Mouse (Mus musculus): ENCODE measurements around the gene Adgrl2. TPM values are rescaled to one million over a fixed set of nuclear protein-coding genes. Genes with fewer than 3 reads are reported as not detected.

The Adgrl2 gene
- total RNA-seq, 2 experiments from 2014 or later = 122 to 126 TPM

- no peak for DNase-seq (ENCODE audit: extremely low spot score in 1 of 2, low spot score in 2 of 2)
- intact Hi-C loops (cut with DNase I) = no loop called here
- Histone ChIP-seq H3K4me3 (no peak overlapping the region), H3K27ac (no peak overlapping the region)
- TF ChIP-seq CTCF (IDR thresholded peaks at IDR 0.05) = no peak
Measured at GRCm38 (mm10) chr3:148912944-148913684, 77.2 kb downstream of the Adgrl2 start.

GRCm38 (mm10) chr3:148912536-148912935 is 77.8 kb downstream of the Adgrl2 start:
- H3K27ac ChIP-seq = no peak overlapping the region
- DNase-seq (ENCODE audit: extremely low spot score in 1 of 2, low spot score in 2 of 2) = no peak
- intact Hi-C loops (cut with DNase I) = no loop called here
- H3K4me3 ChIP-seq = no peak overlapping the region
- TF ChIP-seq CTCF (IDR thresholded peaks at IDR 0.05) = no peak

- H3K4me3 ChIP-seq = no peak overlapping the region
- DNase-seq (ENCODE audit: extremely low spot score in 1 of 2, low spot score in 2 of 2) = no peak
- H3K27ac ChIP-seq = no peak overlapping the region
- TF ChIP-seq CTCF (IDR thresholded peaks at IDR 0.05) = no peak
- intact Hi-C loops (cut with DNase I) = no loop called here
Measured at GRCm38 (mm10) chr3:148907873-148908272, 82.5 kb downstream of the Adgrl2 start.

- intact Hi-C loops (cut with DNase I) = no loop called here
- peak overlapping the region; percentile 29; the same call in 1 of the 2 replicates for H3K27ac ChIP-seq
Measured at GRCm38 (mm10) chr3:148907024-148907778, 83.2 kb downstream of the Adgrl2 start.

GRCm38 (mm10) chr3:148905906-148906779 is 84.2 kb downstream of the Adgrl2 start:
- intact Hi-C loops (cut with DNase I) = no loop called here
- Histone ChIP-seq H3K4me3 (no peak overlapping the region), H3K27ac (no peak overlapping the region; the same call in 1 of the 2 replicates)
- no peak for TF ChIP-seq CTCF (IDR thresholded peaks at IDR 0.05)
- no peak for DNase-seq (ENCODE audit: extremely low spot score in 1 of 2, low spot score in 2 of 2)

More at GRCm38 (mm10) chr3:148907024-148907778, 83.2 kb downstream of the Adgrl2 start:
- no peak for TF ChIP-seq CTCF (IDR thresholded peaks at IDR 0.05)
- H3K4me3 ChIP-seq = no peak overlapping the region
- DNase-seq (ENCODE audit: extremely low spot score in 1 of 2, low spot score in 2 of 2) = no peak

DNA sequence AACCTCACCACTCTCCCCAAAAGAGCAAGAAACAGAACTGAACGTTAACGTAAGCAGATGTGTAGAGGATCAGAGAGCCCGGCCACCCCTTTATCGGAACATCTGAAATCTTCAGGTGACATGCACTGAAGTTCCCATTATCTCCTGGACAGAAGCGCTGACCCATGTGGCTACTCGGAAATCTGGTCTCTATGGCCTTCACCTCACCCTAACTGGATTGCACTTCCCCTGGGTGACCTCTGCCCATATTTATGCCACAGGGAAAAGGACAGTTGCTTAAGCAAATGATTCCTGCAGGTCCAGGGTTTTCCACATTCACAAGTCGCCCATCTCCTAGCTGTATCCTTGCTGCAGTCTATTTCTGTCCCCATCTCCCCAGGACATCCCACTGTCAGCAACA is 84.9 kb downstream of the Adgrl2 start:
- intact Hi-C loops (cut with DNase I) = no loop called here

DNA sequence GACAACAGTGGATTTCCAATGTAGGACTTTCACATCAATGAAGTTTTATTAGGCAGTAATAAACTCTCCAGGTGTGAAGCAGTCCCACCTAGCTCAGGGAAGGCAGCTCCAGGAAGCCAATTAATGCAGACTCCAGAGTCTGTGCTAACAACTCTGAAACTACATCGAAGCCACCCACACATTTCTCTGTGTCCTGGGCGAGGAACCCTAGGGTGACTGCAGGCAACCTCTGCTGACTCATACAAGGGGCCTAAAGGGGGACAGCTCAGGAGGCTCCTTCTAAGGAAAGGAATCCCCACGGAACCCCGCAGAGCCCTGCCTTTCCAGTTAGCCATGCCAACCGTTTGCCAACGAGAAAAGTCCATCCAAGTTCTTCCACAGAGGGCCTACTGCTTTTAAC is 90.5 kb downstream of the Adgrl2 start:
- no peak for DNase-seq (ENCODE audit: extremely low spot score in 1 of 2, low spot score in 2 of 2)
- no peak for TF ChIP-seq CTCF (IDR thresholded peaks at IDR 0.05)
- H3K27ac ChIP-seq = peak overlapping the region; percentile 36; the same call in 1 of the 2 replicates
- intact Hi-C loops (cut with DNase I) = no loop called here
- no peak overlapping the region for H3K4me3 ChIP-seq

More for the DNA sequence above, 84.9 kb downstream of the Adgrl2 start:
- no peak for TF ChIP-seq CTCF (IDR thresholded peaks at IDR 0.05)
- DNase-seq (ENCODE audit: extremely low spot score in 1 of 2, low spot score in 2 of 2) = no peak
- H3K27ac ChIP-seq = no peak overlapping the region
- no peak overlapping the region for H3K4me3 ChIP-seq

DNA sequence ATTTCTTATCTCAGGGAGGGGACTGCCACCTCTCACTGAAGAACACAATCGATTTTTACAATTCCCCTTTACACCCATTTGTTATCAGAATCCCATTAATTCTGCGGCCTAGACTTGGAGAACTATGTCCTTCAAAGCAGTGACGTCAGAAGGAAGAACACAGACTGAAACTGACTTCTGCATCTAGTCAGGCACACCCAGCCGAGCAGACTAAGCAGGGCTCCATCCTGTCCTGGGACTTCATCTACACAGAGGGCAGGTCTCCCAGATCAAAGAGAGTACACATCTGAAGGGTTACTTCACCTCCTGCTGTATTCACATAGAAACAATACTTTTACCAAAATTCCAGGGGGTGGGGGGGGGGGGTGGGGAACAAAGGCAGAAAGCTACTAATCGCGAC is 90.9 kb downstream of the Adgrl2 start:
- no peak for DNase-seq (ENCODE audit: extremely low spot score in 1 of 2, low spot score in 2 of 2)
- Histone ChIP-seq H3K4me3 (no peak overlapping the region), H3K27ac (no peak overlapping the region)
- intact Hi-C loops (cut with DNase I) = no loop called here
- TF ChIP-seq CTCF (IDR thresholded peaks at IDR 0.05) = no peak

DNA sequence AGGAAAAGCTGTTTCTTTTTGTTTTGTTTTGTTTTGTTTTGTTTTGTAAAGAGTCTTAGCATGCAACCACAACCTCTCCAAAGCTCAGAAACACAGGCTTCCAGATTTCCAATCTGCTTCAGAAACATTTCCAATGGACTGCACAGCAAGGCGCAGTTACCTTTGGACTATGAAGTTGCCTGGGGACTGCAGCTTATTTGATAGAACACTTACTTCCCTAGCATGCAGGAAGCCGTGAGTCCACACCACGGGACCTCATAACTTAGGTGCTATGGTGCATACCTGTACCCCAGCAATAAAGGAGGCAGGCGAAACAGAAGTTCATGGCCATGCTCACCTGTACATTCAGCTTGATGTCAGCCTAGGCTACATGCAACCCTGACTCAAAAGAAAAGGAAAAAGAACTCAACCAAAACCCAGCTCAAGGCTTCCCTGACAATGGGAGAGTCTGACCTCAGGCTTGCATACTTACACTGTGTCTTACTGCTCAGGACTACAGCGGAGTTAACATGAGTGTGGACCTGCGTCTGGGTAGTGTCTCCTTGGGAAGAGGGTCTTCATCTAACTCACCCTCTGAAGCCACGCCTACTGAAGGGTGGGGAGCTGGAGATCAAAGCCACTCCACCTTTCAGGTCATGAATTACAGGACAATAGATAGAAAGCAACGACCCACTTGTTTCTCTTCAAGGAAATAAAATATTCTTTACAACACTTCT is 91.7 kb downstream of the Adgrl2 start:
- no peak for DNase-seq (ENCODE audit: extremely low spot score in 1 of 2, low spot score in 2 of 2)
- no peak for TF ChIP-seq CTCF (IDR thresholded peaks at IDR 0.05)
- H3K27ac ChIP-seq = no peak overlapping the region
- intact Hi-C loops (cut with DNase I) = no loop called here
- no peak overlapping the region for H3K4me3 ChIP-seq

DNA sequence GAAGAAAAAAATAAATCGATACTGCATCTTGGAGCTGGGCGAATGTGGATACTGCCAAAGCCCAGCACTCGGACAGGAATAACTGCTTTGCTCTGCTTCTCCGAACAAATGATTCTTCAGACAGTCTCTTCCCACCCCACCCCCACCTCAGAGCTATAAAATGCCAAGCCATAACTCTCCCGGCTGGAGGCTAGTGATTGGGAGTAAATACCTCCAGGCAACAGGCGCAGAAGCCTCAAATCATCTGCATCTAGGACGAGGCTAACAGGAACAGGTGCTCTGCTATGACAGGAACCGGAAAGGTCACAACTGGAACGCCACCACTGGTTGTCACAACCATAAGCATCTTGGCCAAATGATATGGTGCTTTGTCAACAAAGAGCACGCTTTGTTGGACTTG is 94.1 kb downstream of the Adgrl2 start:
- intact Hi-C loops (cut with DNase I) = no loop called here
- Histone ChIP-seq H3K27ac (no peak overlapping the region), H3K4me3 (no peak overlapping the region)
- DNase-seq (ENCODE audit: extremely low spot score in 1 of 2, low spot score in 2 of 2) = no peak
- no peak for TF ChIP-seq CTCF (IDR thresholded peaks at IDR 0.05)
